Mouse (Mus musculus): ENCODE measurements around the gene Foxc2.

- no peak for TF ChIP-seq POLR2A (IDR thresholded peaks at IDR 0.05; ENCODE audit: low read depth, low read length)
- TF ChIP-seq CTCF (IDR thresholded peaks at IDR 0.05; ENCODE audit: borderline replicate concordance, insufficient read depth, low read length), result no peak
Observed at GRCm38 (mm10) chr8:121134512-121134911, 18.5 kb downstream of the Foxc2 start.

All from embryonic fibroblast, embryonic 13.5 days (primary cell).